Mouse (Mus musculus) lung, embryonic 15.5 days (tissue): ENCODE data around the gene Fam227a. TPM values are rescaled to one million over a fixed set of nuclear protein-coding genes. Genes with fewer than 3 reads are reported as not detected.
A peak's percentile ranks its signal among the peaks of the same experiment; 100 is the strongest.

Source experiments
- ATAC-seq: fragments of 200-750 bp; cut with Nextera tagmentation; 2 replicates; pipeline ENCODE4 v1.8.0; 2017; ENCODE audit warnings: moderate number of reproducible peaks, borderline replicate concordance; ENCODE audit not compliant: low FRiP score, low TSS enrichment; ENCODE audit errors: extremely low read depth
- H3K27ac ChIP-seq: fragments of 300-500 bp; sonication (generic); 2 replicates; pipeline ENCODE4 v1.5.1; 2015; ENCODE audit warnings: moderate library complexity, mild to moderate bottlenecking, inconsistent platforms
- H3K27me3 ChIP-seq: fragments of 300-500 bp; sonication (generic); 2 replicates; pipeline ENCODE4 v1.6.1; 2015; ENCODE audit warnings: inconsistent platforms
- H3K36me3 ChIP-seq: fragments of 300-500 bp; sonication (generic); 2 replicates; pipeline ENCODE4 v1.6.1; 2015; ENCODE audit warnings: inconsistent platforms
- H3K4me1 ChIP-seq: fragments of 300-500 bp; sonication (generic); 2 replicates; pipeline ENCODE4 v1.6.1; 2015; ENCODE audit warnings: inconsistent platforms
- H3K4me2 ChIP-seq: fragments of 300-500 bp; sonication (generic); 2 replicates; pipeline ENCODE4 v1.6.1; 2015; ENCODE audit warnings: inconsistent platforms, mild to moderate bottlenecking, moderate library complexity
- H3K4me3 ChIP-seq: fragments of 300-500 bp; sonication (generic); 2 replicates; pipeline ENCODE4 v1.5.1; 2015; ENCODE audit warnings: mild to moderate bottlenecking, inconsistent platforms
- H3K9ac ChIP-seq: fragments of 300-500 bp; sonication (generic); 2 replicates; pipeline ENCODE4 v1.6.1; 2015; ENCODE audit warnings: inconsistent platforms
- H3K9me3 ChIP-seq: fragments of 300-500 bp; sonication (generic); 2 replicates; pipeline ENCODE4 v1.6.1; 2016; ENCODE audit warnings: inconsistent platforms
- WGBS: fragments of 180-500 bp; shearing (Covaris S2); methylation state at CpG from one replicate; pipeline ENCODE4 v1.1.7; 2015; 5-methylcytosine and 5-hydroxymethylcytosine counted together
- polyA plus RNA-seq: library from polyadenylated mRNA; unstranded; fragments of >200 nt; fragmentation: Nextera tagmentation; extraction: Ambion mirVana; gene quantifications from 2 replicates; pipeline ENCODE4 v1.2.1, GENCODE M21; 2015

Gene Fam227a
- polyA plus RNA-seq, 1 experiment from 2014 or later: 1.6 TPM

DNA sequence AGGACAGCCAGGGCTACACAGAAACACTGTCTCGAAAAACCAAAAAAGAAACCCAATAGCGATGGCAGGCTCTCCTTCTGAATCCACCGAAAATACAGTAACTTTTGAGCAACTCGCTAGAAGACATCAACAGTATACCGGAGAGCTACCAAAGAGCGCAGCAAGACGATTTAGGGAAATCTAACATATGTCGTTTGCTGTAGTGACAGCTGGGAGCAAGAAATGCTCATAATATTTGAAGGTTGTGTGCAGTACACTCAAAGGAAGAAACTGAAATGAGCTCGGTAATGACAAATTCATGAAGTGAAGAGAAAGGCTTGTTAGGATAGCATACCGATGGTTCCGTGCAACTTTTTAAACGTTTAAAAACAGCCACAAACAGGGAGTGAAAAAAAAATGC is 52.6 kb downstream of the Fam227a start:
- WGBS: 80% methylated on average over 12 of the region's 12 CpGs
- no peaks in the 10 kb centered on the region for H3K36me3 ChIP-seq
- H3K4me3 ChIP-seq: no peak overlapping the region
- no peak overlapping the region for H3K4me2 ChIP-seq
- peaks cover 9% of the 10 kb centered on the region for H3K4me1 ChIP-seq
- 0 out of 2 replicates have a peak, but pooled peaks cover 5% of the 10 kb centered on the region for H3K27me3 ChIP-seq
- no peak for ATAC-seq
- no peaks in the 10 kb centered on the region for H3K9me3 ChIP-seq
- no peak overlapping the region for H3K27ac ChIP-seq
- no peak overlapping the region for H3K9ac ChIP-seq

DNA sequence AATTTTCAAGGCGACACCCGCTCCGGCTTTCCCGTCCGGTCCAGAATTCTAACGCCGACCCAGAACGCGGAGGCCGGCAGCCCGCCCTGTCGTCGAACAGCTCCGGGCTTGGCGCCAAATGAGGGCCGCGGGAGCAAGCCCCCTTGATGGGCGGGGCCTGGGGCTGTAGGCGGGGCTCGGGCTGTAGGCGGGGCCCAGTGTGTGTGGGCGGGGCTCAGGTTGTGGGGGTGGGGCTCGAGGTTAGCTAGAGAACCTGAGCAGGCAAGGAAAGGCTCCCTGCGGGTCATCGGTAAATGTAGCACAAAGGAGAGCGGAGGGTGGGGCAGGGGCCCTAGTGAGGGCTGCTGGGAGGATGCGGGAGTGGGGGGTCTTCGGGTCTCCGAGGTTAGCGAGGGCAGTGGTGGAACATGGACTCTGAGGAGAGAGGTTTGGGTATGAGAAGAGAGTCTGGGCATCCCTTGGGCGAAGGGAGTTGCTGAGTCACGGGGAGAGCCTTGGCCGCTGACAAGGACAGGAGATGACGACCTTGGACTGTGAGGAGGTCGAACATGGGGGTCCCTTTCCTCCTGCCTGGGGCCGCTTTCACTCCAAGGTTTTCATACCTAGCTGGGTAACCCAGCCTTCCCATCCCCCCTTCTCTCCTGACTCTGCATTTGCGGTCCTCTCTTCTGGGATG is 53.6 kb downstream of the Fam227a start, which contains the start of gene Dmc1:
TSS of gene Dmc1 (minus strand) at position 120 of the 676 bp plus-strand sequence.
- H3K4me1 ChIP-seq: peaks cover 9% of the 10 kb centered on the region
- H3K9ac ChIP-seq: peak within 1 kb of the TSS; percentile 39
- peak; percentile 64 for ATAC-seq
- H3K36me3 ChIP-seq: no peaks in the 10 kb centered on the region
- 10% methylated on average over 37 of the region's 37 CpGs for WGBS
- peak within 1 kb of the TSS; percentile 42 for H3K4me3 ChIP-seq
- peak within 1 kb of the TSS; percentile 60 for H3K4me2 ChIP-seq
- no peak within 1 kb of the TSS for H3K27ac ChIP-seq
- 0 out of 2 replicates have a peak, but pooled peaks cover 5% of the 10 kb centered on the region for H3K27me3 ChIP-seq
- no peaks in the 10 kb centered on the region for H3K9me3 ChIP-seq

DNA sequence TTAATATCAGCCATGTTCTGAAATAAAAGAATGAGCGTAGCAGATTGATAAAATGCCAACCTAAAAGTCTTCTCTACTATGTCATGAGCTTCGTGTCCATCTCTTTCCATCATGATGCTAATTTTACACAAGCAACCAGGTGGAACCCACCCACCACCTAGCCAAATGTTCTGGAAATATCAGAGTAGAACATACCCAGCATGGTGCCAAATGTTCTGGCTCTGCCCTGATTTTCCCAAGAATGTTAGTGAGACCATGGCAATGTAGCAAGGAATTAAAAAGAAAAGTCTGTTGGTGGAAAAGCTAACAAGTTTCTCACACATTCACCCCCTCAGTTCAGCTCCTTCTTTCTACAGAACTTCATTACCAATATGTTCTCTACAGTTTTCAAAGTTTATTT is 58.6 kb downstream of the Fam227a start:
- H3K4me1 ChIP-seq: peaks cover 9% of the 10 kb centered on the region
- no peak overlapping the region for H3K9ac ChIP-seq
- no peaks in the 10 kb centered on the region for H3K9me3 ChIP-seq
- H3K4me3 ChIP-seq: no peak overlapping the region
- H3K27me3 ChIP-seq: 0 out of 2 replicates have a peak, but pooled peaks cover 4% of the 10 kb centered on the region
- H3K36me3 ChIP-seq: no peaks in the 10 kb centered on the region
- no peak overlapping the region for H3K4me2 ChIP-seq
- ATAC-seq: no peak
- WGBS: 72% methylated on average over 2 of the region's 2 CpGs
- no peak overlapping the region for H3K27ac ChIP-seq

DNA sequence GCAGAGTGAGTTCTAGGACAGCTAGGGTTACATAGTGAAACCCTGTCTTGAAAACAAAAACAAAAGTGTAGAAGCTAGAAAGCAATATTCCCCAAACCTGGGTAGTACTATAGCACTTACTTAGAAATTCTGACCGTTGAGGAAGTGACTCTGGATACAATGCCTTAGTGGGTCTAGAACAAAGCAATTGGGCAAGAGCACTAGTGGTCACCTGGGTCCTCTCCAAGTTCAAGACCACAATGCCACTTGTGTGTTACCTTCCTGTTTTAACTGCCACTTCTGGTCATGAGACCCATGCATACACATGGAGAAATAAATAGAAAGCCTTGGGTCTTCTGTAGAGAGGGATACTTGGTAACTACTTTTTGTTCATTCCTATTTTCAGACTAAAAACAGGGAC is 60.0 kb downstream of the Fam227a start:
- H3K27me3 ChIP-seq: no peaks in the 10 kb centered on the region
- H3K4me1 ChIP-seq: no peaks in the 10 kb centered on the region
- ATAC-seq: no peak
- no peak overlapping the region for H3K9ac ChIP-seq
- H3K36me3 ChIP-seq: no peaks in the 10 kb centered on the region
- no peaks in the 10 kb centered on the region for H3K9me3 ChIP-seq
- WGBS: 93% methylated on average over 1 of the region's 1 CpGs
- no peak overlapping the region for H3K4me2 ChIP-seq
- no peak overlapping the region for H3K27ac ChIP-seq
- H3K4me3 ChIP-seq: no peak overlapping the region

DNA sequence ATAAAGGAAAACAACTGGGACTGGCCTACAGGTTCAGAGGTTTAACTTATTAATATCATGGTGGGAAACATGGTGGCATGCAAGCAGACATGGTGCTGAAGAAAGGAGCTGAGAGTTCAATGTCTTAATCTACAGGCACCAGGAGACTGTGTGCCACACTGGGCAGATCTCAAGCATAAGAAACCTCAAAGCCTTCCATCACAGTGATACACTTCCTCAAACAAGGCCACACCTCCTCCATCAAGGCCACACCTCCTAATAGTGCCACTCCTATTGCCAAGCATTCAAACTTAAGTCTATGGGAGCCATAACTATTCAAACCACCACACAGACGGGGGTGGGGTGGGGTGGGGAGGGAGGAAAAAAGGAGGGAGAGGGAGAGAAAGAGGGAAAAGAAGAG is 77.2 kb downstream of the Fam227a start:
- no peaks in the 10 kb centered on the region for H3K36me3 ChIP-seq
- no peak overlapping the region for H3K9ac ChIP-seq
- ATAC-seq: no peak
- no peaks in the 10 kb centered on the region for H3K27me3 ChIP-seq
- no peaks in the 10 kb centered on the region for H3K9me3 ChIP-seq
- H3K4me3 ChIP-seq: no peak overlapping the region
- WGBS: 40% methylated on average over 1 of the region's 1 CpGs
- H3K27ac ChIP-seq: no peak overlapping the region
- H3K4me2 ChIP-seq: no peak overlapping the region
- H3K4me1 ChIP-seq: no peaks in the 10 kb centered on the region

DNA sequence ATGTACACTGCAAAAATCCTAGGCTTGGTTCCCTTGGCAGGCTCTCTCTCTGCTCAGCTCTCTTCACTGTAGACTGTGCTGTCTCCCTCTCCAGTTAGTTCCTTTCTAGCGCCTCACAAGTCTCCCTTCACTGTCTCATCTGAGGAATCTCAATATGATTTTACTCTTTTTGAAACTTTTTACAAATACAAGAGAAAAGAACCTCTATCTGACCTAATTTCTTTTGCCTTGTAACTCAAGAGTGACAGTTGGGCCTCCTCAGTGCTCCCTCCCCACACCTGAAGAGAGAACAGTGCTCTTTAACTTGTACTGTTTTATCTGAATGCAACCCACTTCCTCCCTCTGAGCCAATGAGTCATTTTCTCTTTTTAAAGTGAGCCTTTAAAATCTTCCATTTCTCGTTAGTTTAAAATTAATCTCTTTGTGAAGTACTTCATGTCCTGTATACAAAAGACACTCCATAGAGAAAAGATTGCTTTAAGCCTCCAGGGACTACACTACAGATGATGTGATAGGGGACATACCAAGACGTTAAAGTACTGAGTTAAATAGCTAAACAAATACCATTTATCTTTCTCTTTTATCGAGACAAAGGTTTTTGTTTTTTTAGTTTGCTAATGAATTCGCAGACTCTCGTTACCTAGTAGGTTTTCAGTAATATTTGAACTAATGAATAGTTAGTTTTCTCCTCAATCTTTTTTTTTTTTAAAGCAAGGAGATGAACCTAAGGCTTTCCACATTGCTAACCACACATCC is 80.9 kb downstream of the Fam227a start:
- Histone ChIP-seq H3K27me3 (no peaks in the 10 kb centered on the region), H3K27ac (no peak overlapping the region), H3K36me3 (no peaks in the 10 kb centered on the region), H3K4me1 (no peaks in the 10 kb centered on the region), H3K4me2 (no peak overlapping the region), H3K9ac (no peak overlapping the region), H3K9me3 (no peaks in the 10 kb centered on the region), H3K4me3 (no peak overlapping the region)
- no peak for ATAC-seq
- 49% methylated on average over 6 of the region's 6 CpGs for WGBS

DNA sequence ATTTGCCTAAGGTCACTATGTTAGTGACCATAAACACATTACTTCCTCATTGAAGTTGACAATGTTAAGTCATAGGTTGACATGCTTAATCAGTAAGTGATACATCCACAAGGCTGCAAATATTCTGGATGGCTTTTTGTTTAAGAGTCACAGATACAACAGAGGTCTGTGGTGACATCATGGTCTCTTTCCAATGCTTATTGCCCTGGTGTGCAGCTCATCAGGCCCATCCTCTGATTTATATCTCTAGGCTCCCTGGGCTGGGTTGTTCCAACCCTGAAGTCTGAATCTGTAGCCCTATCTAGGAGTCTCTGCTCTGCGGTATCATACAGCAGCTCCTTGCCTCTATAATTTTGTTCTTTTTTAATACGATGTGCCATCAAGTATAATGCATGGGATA is 81.8 kb downstream of the Fam227a start:
- WGBS: 90% methylated on average over 2 of the region's 2 CpGs
- ATAC-seq: no peak

DNA sequence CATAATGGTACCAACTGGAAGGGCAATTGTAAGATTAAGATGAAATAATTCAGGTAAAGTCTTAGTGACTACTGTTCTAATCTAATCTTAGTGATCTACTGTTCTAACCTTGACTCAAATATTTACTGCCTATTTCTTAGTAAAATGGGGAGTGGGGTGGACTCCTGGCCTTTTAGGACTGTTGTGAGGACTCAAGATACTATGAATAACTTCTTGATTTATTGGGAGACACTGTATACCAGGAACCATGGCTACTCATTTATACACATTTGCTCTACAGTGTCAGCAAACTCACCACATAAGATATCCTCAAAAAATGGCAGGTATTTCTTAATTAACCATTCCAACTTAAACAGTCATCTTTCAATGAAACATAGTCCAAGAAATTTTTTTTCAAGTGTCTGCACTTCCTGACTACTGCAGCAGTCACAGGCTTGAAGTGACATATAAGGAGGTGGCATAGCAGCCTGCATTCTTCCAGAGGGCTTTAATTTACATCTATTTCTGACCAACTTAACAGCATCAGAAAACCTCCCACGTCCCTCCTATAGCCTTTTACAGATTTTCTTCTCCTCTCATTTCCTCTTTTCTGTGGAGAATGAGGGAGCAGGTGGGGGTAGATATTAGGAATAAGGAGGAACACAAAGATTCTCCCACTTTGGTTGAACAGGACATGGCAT is 83.1 kb downstream of the Fam227a start:
- Histone ChIP-seq H3K27me3 (no peaks in the 10 kb centered on the region), H3K9me3 (no peaks in the 10 kb centered on the region), H3K4me1 (no peaks in the 10 kb centered on the region), H3K9ac (no peak overlapping the region), H3K4me3 (no peak overlapping the region), H3K36me3 (no peaks in the 10 kb centered on the region), H3K4me2 (no peak overlapping the region), H3K27ac (no peak overlapping the region)
- no peak for ATAC-seq
- 58% methylated on average over 1 of the region's 1 CpGs for WGBS

More for the DNA sequence above, 81.8 kb downstream of the Fam227a start:
- H3K4me2 ChIP-seq: no peak overlapping the region
- no peak overlapping the region for H3K27ac ChIP-seq
- no peaks in the 10 kb centered on the region for H3K4me1 ChIP-seq
- no peak overlapping the region for H3K9ac ChIP-seq
- H3K9me3 ChIP-seq: no peaks in the 10 kb centered on the region
- no peak overlapping the region for H3K4me3 ChIP-seq
- H3K27me3 ChIP-seq: no peaks in the 10 kb centered on the region
- H3K36me3 ChIP-seq: no peaks in the 10 kb centered on the region

DNA sequence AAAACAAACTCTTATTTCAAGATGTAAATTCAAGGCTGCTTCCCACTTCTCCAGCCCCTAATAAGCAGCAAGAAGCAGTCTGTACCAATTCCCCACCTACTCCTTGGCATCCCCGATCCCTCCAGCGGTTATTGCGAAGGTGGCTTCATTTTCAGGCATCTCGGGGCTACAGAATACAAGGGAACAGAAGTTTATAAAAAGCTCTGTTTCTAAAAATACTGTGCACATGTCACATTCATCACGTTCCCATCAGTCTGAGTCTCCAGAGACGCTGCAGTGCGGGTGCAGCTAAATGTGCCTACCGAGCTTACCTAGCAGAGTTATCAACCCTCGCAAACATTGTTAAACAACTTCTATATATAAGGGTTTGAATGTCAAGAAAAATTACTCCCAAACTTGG is 96.3 kb downstream of the Fam227a start:
- H3K27me3 ChIP-seq: no peaks in the 10 kb centered on the region
- H3K4me3 ChIP-seq: no peak overlapping the region
- no peaks in the 10 kb centered on the region for H3K4me1 ChIP-seq
- 72% methylated on average over 9 of the region's 9 CpGs for WGBS
- no peak overlapping the region for H3K4me2 ChIP-seq
- no peaks in the 10 kb centered on the region for H3K9me3 ChIP-seq
- H3K9ac ChIP-seq: no peak overlapping the region
- no peaks in the 10 kb centered on the region for H3K36me3 ChIP-seq
- no peak for ATAC-seq
- H3K27ac ChIP-seq: no peak overlapping the region

DNA sequence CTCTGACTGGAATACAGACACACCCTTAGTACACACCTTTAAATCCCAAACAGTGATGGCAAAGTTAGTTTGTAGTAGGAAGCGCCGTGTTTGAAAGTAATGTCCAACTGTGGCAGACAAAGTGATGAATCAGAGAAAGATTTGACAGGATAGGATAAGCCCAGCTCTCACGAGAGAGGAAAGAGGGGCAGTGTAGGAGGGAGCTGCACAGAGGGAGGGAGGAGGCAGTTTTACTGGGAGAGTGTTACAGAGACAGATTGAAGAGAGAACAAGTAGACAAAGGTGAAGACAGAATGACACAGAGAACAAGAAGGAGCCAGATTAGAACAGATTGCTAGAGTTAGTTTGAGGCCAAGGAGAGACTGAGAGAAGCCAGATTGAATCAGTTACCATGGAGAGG is 99.1 kb downstream of the Fam227a start:
- ATAC-seq: no peak
- Histone ChIP-seq H3K4me1 (no peaks in the 10 kb centered on the region), H3K27me3 (no peaks in the 10 kb centered on the region), H3K9me3 (no peaks in the 10 kb centered on the region), H3K4me3 (no peak overlapping the region), H3K4me2 (no peak overlapping the region), H3K27ac (no peak overlapping the region), H3K9ac (no peak overlapping the region), H3K36me3 (no peaks in the 10 kb centered on the region)
- 29% methylated on average over 3 of the region's 3 CpGs for WGBS
